Mouse (Mus musculus) liver, adult (tissue): ENCODE measurements around the gene Rbp3.

ENCODE experiments used
- GATA4 ChIP-seq: IDR thresholded peaks from 2 replicates; pipeline ENCODE4 v1.6.1; 2014; ENCODE audit warnings: mild to moderate bottlenecking, low read length; ENCODE audit not compliant: insufficient replicate concordance

Rbp3 gene

GRCm38 (mm10) chr14:33953761-33954160, at the start of gene Rbp3:
Gene Rbp3 (plus strand): TSS chr14:33954003.
- TF ChIP-seq GATA4: no peak

- TF ChIP-seq GATA4: no peak
Measured at GRCm38 (mm10) chr14:33904851-33905250, 49.0 kb upstream of the Rbp3 start.

GRCm38 (mm10) chr14:33913727-33914126, 40.1 kb upstream of the Rbp3 start:
- TF ChIP-seq GATA4: no peak

GRCm38 (mm10) chr14:33914206-33914605, 39.6 kb upstream of the Rbp3 start:
- no peak for TF ChIP-seq GATA4

DNA sequence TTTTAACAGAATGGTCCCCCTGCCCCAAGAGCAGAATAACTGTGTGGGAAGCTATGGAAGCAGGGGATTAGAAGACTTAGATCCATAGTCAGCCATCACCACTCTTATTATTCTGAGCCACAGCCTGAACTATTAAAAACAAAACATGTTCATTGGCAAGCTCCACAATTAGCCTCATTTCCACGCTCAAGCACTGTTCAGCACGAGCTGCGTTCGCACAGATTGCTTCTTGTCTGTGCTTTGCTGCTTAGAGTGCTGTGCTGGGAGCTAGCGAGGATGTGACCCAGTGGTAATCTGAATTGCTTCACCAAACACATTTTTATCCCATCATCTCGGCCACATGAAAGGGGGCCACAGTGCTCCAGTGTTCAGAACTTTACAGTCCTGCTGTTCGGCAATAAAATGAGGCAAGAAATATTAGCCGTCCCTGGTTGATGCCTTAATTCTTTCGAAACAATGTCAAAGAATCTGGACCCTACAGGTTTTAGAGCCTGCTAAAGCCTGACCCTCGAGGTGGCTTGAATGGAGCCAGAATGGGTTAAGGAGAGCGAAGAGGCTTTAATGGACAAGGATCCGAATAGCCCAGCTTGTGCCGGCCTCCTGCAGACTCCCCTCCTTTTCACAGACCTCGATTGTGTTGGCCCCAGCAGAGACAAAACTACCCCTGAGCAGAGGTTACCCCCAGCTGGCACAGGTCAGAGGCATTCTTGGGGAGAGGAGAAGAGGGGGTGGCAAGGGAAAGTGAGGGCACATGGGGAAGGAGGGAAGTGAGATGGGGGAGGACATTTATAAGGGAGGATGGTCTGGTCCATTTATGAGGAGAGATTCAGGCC, 32.9 kb upstream of the Rbp3 start:
- TF ChIP-seq GATA4: no peak

GRCm38 (mm10) chr14:33922771-33923167, 31.0 kb upstream of the Rbp3 start:
- TF ChIP-seq GATA4: no peak

- no peak for TF ChIP-seq GATA4
Measured at GRCm38 (mm10) chr14:33923168-33924070, 30.4 kb upstream of the Rbp3 start, which contains the start of gene Gdf10. Gene Gdf10 (plus strand): TSS chr14:33923587.

DNA sequence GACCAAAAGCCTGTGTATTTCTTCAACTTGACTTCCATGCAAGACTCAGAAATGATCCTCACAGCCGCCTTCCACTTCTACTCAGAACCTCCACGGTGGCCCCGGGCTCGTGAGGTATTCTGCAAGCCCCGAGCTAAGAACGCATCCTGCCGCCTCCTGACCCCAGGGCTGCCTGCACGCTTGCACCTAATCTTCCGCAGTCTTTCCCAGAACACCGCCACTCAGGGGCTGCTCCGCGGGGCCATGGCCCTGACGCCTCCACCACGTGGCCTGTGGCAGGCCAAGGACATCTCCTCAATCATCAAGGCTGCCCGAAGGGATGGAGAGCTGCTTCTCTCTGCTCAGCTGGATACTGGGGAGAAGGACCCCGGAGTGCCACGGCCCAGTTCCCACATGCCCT, 21.9 kb upstream of the Rbp3 start:
- no peak for TF ChIP-seq GATA4

DNA sequence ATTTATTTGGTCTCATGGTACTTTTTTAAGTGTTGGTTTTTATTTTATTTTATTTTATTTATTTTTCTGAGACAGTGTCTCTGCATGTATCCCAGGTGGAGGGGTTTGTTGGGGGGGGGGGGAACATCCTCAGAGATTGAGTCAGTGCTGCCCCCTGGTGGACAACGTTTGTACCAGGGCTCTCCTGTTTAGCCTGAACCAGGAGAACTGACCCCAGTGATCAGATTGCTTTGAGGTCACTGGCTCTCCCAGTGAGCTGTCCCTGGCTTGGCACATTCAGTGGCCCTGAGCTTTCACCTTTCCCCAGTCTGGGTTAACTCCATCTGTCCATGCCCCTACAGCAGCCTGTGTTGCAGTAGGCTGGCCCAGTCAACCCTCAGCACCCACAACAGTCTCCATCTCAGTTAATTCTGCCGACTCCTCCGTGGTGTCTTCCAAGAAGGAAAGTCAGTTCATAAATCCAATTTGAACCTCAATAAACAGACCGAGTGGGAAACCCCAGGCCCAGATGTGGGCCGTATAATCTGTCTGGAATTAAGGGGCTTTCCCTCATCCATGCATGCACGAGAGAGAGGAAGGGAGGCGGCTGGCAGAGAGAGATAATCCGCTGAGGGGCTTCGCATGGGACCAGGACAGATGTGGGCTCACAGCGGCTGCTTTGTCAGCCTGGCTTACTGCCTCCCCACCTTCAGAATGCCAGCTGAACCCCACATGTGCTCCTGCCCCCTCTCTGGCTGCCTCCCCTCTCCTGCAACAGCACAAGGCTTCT, 20.7 kb upstream of the Rbp3 start:
- no peak for TF ChIP-seq GATA4

DNA sequence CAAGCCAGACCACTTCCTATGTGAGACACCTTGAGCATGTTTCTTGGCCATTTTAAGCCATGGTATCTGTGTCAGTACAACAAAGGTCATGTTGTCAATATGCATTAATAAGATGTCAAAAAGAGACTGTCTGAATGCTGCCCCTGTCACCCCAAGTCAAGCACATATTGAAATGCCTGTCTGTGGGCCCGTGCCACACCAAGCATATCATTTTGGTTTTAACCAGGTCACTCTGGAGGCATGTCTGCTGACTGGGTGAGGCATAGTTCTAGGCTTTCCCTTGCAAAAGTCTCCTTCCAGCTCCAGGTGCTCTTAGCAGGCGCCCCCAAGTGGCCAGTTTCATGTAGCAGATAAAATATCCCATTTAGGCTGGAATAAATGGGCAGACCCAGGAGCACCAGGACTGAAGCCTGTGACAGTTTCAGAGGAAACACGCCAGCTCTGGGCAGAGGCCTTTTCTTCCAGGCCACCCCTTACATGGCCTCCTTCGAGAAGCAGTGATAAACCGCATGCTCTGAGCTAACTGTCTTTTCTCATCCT, 20.0 kb upstream of the Rbp3 start:
- no peak for TF ChIP-seq GATA4

- TF ChIP-seq GATA4: no peak
Measured at GRCm38 (mm10) chr14:33939117-33939516, 14.7 kb upstream of the Rbp3 start.

DNA sequence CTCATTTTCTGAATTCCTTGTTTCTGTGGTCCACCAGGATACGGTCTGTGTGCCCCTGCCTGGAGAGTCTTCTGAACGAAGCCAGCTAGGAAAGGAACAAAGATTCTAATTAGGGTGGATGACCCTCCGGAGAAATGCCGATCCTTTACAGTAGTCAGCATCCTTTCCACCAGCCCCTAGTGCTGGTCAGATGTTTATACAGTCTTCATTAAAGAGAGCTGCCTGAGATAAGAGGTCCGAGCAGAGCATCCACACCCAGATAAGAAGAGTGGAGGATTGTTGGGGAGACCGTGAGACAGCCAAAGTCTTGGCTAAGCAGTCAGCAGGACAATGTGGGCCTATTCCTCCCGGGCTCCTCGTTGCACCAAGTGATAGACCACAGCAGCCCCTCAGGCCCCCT, 13.1 kb upstream of the Rbp3 start, which contains the start of gene Gdf2:
Gdf2 (plus strand) TSS at position 301 of the 400 bp plus-strand sequence.
- peak; percentile 62; the same call in 1 of the 2 replicates for TF ChIP-seq GATA4

- no peak for TF ChIP-seq GATA4
Measured at GRCm38 (mm10) chr14:33942222-33942621, 11.6 kb upstream of the Rbp3 start.

GRCm38 (mm10) chr14:33946125-33946524, 7.7 kb upstream of the Rbp3 start:
- TF ChIP-seq GATA4: no peak

DNA sequence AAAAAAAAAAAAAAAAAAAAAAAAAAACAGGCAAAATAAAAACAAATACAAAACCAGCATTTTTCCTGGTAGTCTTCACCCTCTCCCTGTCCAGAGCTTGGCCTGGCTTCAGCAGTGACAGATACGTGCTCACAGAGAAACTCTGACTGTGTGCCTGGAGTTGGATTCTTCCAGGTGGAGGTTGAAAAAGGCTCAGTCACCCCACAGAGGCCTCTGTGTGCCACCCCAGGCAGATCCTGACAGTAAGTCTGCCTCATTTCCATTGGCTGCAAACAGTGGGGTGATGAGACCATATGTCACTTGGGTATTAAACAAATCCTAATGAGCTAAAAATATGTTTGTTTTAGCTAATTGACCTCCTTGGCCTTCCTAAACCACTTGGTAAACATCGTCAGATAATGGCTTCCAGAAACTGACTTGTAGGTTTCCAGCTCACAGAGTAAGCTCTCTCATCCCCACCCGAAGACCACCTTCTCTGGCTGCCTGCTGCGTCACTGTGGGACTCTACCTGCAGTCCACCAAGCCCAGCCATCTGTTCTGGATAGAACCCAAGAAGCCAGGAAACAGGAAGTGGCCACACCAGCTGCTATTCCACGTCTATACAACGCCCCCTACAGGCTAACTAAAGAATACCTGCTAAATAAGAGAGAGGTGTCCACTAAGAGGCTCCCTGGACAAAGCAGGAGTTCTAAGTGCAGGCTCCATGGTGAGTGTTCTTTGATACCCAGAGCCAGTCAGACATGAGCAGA, 1.4 kb upstream of the Rbp3 start:
- TF ChIP-seq GATA4: no peak

DNA sequence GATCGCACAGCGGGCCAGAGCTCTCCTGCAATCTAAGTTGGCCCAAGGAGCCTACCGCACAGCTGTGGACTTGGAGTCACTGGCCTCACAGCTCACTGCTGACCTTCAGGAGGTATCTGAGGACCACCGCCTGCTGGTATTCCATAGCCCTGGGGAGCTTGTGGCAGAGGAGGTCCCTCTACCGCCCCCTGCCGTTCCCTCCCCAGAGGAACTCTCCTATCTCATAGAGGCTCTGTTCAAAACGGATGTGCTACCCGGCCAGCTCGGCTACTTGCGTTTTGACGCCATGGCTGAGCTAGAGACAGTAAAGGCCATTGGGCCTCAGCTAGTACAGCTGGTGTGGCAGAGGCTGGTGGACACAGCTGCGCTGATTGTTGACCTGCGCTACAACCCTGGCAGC, 2.3 kb downstream of the Rbp3 start:
- TF ChIP-seq GATA4: no peak
